In genomic region chr17:70873778-70874124, GRCm38 (mm10) we compare ENCODE assay signal across 8 mouse cellular contexts. TPM values are rescaled to one million over a fixed set of nuclear protein-coding genes. Genes with fewer than 3 reads are reported as not detected.
DNase-seq lines count a peak whose midpoint lies in the region; ATAC-seq and TF ChIP-seq lines count a peak whose summit lies in the region.

No protein-coding gene starts in this region.

- H3K4me1 ChIP-seq in kidney, postnatal 0 days (replicated peaks; ENCODE audit: insufficient read depth, low read length) = 0 out of 2 replicates have a peak, but pooled peaks cover 3% of the 10 kb centered on the region

- H3K36me3 ChIP-seq in kidney, postnatal 0 days (ENCODE audit: insufficient read depth, low read length) = no peaks in the 10 kb centered on the region

- no peaks in the 10 kb centered on the region for H3K27me3 ChIP-seq in kidney, postnatal 0 days (ENCODE audit: insufficient read depth, low read length)

- DNase-seq in kidney, postnatal 0 days (ENCODE audit: low spot score) = no peak
- no peak for DNase-seq in kidney, adult 11 months
- peak; percentile 40 for DNase-seq in embryo, embryonic 11 days
- peak; percentile 29 for DNase-seq in naive thymus-derived CD4-positive, alpha-beta T cell, adult 2 months (ENCODE audit: low read depth)
- DNase-seq in right cerebral cortex, postnatal 14 days = no peak
- no peak for DNase-seq in ovary, postnatal 14 days (ENCODE audit: low spot score)

- H3K27ac ChIP-seq in kidney, postnatal 0 days = no peak overlapping the region

- no peak overlapping the region for H3K9ac ChIP-seq in kidney, postnatal 0 days (ENCODE audit: low read depth, low read length)

- no peak for TF ChIP-seq CTCF in kidney, postnatal 0 days (IDR thresholded peaks at IDR 0.05; ENCODE audit: low read depth)

- WGBS in kidney, postnatal 0 days = 61% methylated on average over 7 of the region's 7 CpGs

- H3K4me3 ChIP-seq in kidney, postnatal 0 days (replicated peaks; ENCODE audit: low read depth, low read length) = 0 out of 2 replicates have a peak overlapping the region, but pooled peaks have one; percentile 16

- ATAC-seq in kidney, postnatal 0 days (replicated peaks; ENCODE audit: low FRiP score, low read depth) = no peak
- peak; percentile 35 for ATAC-seq in inflammation-experienced regulatory T-cells, adult 6 months
- no peak for ATAC-seq in frontal cortex, adult (ENCODE audit: low TSS enrichment)

- no peaks in the 10 kb centered on the region for H3K9me3 ChIP-seq in kidney, postnatal 0 days (replicated peaks; ENCODE audit: low read length)

- H3K4me2 ChIP-seq in kidney, postnatal 0 days (ENCODE audit: low read length) = peak overlapping the region; percentile 43

RNA-seq across cellular contexts. Expression of gene Tgif1, which starts 20.4 kb away (rescaled TPM):
- polyA plus RNA-seq in kidney, postnatal 0 days (2015; fragmentation: Nextera tagmentation; extraction: Ambion mirVana) = 74.9 and 78.9 TPM in 2 replicates
- 10 to 100 TPM; 44.9 to 73.0 (median 47.1) TPM for polyA plus RNA-seq in inflammation-experienced regulatory T-cells, adult 6 months (2017; shearing (Covaris generic))

Comparison
In these comparisons a context has a peak if more than half of its experiments do, and no peak if none do; other contexts are left out.
1. DNase-seq: peak in embryo, embryonic 11 days (single experiment) and naive thymus-derived CD4-positive, alpha-beta T cell, adult 2 months (single experiment); none in kidney, postnatal 0 days (single experiment), kidney, adult 11 months (single experiment), right cerebral cortex, postnatal 14 days (single experiment) and ovary, postnatal 14 days (single experiment).